19 mouse cellular contexts compared by ENCODE assay signal in the genomic region with DNA sequence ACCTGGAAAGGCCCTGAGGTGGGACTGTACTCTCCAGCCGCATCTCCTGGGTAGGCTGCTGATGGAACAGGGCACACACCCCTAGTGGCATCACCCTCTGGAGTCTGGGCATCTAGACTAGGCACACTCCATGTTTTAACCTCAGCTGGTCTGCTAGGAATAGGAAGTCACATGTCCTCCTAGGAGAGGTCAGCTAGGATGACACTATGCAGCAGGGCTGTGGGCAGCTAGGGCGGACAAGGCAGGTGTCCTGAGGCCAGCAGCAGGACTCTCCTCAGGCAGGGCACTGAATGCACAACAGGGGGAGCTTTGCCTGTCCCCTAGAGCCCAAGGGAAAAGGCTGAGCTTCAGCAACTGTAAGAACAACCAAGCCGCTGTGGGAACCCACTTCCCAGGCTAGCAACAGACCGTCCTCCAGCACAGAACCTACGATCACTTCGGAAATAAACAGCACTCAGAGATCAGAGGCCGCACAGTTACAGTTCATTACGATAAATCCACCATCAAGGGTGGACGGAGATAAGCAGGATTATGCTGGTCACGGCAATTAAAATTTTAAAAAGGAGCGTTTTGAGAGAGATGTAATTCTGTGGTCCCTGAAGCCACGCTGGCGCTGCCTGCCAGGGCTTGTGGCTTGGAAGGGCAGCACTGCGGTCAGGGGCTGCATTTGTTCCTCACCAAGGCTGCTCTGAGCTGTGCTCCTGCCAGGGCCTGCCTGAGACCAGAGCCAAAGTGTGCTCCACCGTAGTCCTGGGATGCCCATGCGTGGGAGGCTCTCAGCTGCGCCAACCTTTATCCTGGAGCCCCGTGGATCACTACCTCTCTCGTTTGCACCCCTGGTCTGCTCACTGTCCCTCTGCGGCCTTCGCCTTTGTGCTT. TPM values are rescaled to one million over a fixed set of nuclear protein-coding genes. Genes with fewer than 3 reads are reported as not detected.
DNase-seq lines count a peak whose midpoint lies in the region; ATAC-seq and TF ChIP-seq lines count a peak whose summit lies in the region.
"Had no signal": no experiment of that assay in that cellular context is flagged by ENCODE, and none has a peak within 500 bp of the region (broad histone marks: within the 10 kb centered on the region; RNA-seq: fewer than 3 reads in every experiment).

No protein-coding gene starts in this region.

- H3K9me3 ChIP-seq in embryonic facial prominence, embryonic 11.5 days (replicated peaks; ENCODE audit: control insufficient read depth, low read length) = no peaks in the 10 kb centered on the region
- no peaks in the 10 kb centered on the region for H3K9me3 ChIP-seq in embryonic facial prominence, embryonic 10.5 days
- H3K9me3 ChIP-seq in hindbrain, postnatal 0 days (ENCODE audit: low read length) = no peaks in the 10 kb centered on the region
- H3K9me3 ChIP-seq: kidney, embryonic 15.5 days; neural tube, embryonic 12.5 days had no signal

- no peaks in the 10 kb centered on the region for H3K36me3 ChIP-seq in embryonic facial prominence, embryonic 11.5 days (replicated peaks; ENCODE audit: control insufficient read depth, insufficient read depth, low read depth, low read length)
- H3K36me3 ChIP-seq in embryonic facial prominence, embryonic 10.5 days (replicated peaks) = no peaks in the 10 kb centered on the region
- H3K36me3 ChIP-seq in hindbrain, postnatal 0 days (ENCODE audit: insufficient read depth, low read length) = no peaks in the 10 kb centered on the region
- H3K36me3 ChIP-seq: kidney, embryonic 15.5 days; neural tube, embryonic 12.5 days had no signal

- no peaks in the 10 kb centered on the region for H3K27me3 ChIP-seq in embryonic facial prominence, embryonic 11.5 days (ENCODE audit: control insufficient read depth, insufficient read depth, low read length)
- H3K27me3 ChIP-seq in embryonic facial prominence, embryonic 10.5 days (replicated peaks; ENCODE audit: low read depth, poor library complexity, severe bottlenecking) = no peaks in the 10 kb centered on the region
- no peaks in the 10 kb centered on the region; the same call in 1 of the 2 replicates for H3K27me3 ChIP-seq in hindbrain, postnatal 0 days (ENCODE audit: insufficient read depth, low read length)
- H3K27me3 ChIP-seq: kidney, embryonic 15.5 days; neural tube, embryonic 12.5 days had no signal

- no peak for DNase-seq in embryonic facial prominence, embryonic 11.5 days (ENCODE audit: low spot score)
- no peak for DNase-seq in embryonic facial prominence, embryonic 10.5 days (ENCODE audit: low spot score)
- peak; percentile 21 for DNase-seq in ovary, adult 18-20 months (ENCODE audit: low spot score)
- no peak for DNase-seq in ovary, postnatal 10 days (ENCODE audit: low spot score)
- peak; percentile 24 for DNase-seq in hindbrain, postnatal 0 days (ENCODE audit: low spot score)
- peak; percentile 30 for DNase-seq in skeletal muscle tissue, adult 2 months (ENCODE audit: low read depth, low spot score)
- DNase-seq in thymus, postnatal 10 days (ENCODE audit: low spot score in 2 of 2) = no peak
- no peak for DNase-seq in layer of hippocampus, adult 9-10 months (ENCODE audit: low spot score)
- DNase-seq: adrenal gland, postnatal 10 days; heart, adult 11 months; right cerebral cortex, postnatal 14 days; thymus, postnatal 14 days had no signal

- H3K4me2 ChIP-seq in embryonic facial prominence, embryonic 11.5 days (ENCODE audit: low read depth, low read length) = no peak overlapping the region
- no peak overlapping the region for H3K4me2 ChIP-seq in hindbrain, postnatal 0 days (ENCODE audit: low read depth, low read length)
- H3K4me2 ChIP-seq: kidney, embryonic 15.5 days; neural tube, embryonic 12.5 days had no signal

- no peak overlapping the region for H3K9ac ChIP-seq in embryonic facial prominence, embryonic 11.5 days (replicated peaks; ENCODE audit: low read length)
- no peak overlapping the region; the same call in 1 of the 2 replicates for H3K9ac ChIP-seq in hindbrain, postnatal 0 days (replicated peaks; ENCODE audit: low read length)
- H3K9ac ChIP-seq: kidney, embryonic 15.5 days; neural tube, embryonic 12.5 days had no signal

- no peaks in the 10 kb centered on the region for H3K4me1 ChIP-seq in embryonic facial prominence, embryonic 11.5 days (ENCODE audit: control insufficient read depth, insufficient read depth, low read length)
- peaks cover 17% of the 10 kb centered on the region; the same call in 1 of the 2 replicates for H3K4me1 ChIP-seq in embryonic facial prominence, embryonic 10.5 days
- peaks cover 26% of the 10 kb centered on the region; the same call in 1 of the 2 replicates for H3K4me1 ChIP-seq in hindbrain, postnatal 0 days (ENCODE audit: insufficient read depth, low read length)

- no peak overlapping the region for H3K4me3 ChIP-seq in embryonic facial prominence, embryonic 11.5 days (ENCODE audit: low read depth, low read length)
- no peak overlapping the region for H3K4me3 ChIP-seq in embryonic facial prominence, embryonic 10.5 days
- H3K4me3 ChIP-seq in hindbrain, postnatal 0 days (ENCODE audit: low read length) = no peak overlapping the region
- H3K4me3 ChIP-seq: kidney, embryonic 15.5 days; neural tube, embryonic 12.5 days had no signal

- ATAC-seq in embryonic facial prominence, embryonic 11.5 days (replicated peaks; ENCODE audit: insufficient number of reproducible peaks, low FRiP score, low TSS enrichment, low read depth) = 0 out of 2 replicates have a peak, but pooled peaks have one; percentile 7
- no peak for ATAC-seq in hindbrain, postnatal 0 days
- ATAC-seq: inflammation-experienced regulatory T-cells, adult 6 months had no signal

- no peak overlapping the region for H3K27ac ChIP-seq in embryonic facial prominence, embryonic 11.5 days (replicated peaks; ENCODE audit: low read depth, low read length)
- H3K27ac ChIP-seq in embryonic facial prominence, embryonic 10.5 days (replicated peaks) = no peak overlapping the region
- 0 out of 2 replicates have a peak overlapping the region, but pooled peaks have one; percentile 11 for H3K27ac ChIP-seq in hindbrain, postnatal 0 days
- H3K27ac ChIP-seq: kidney, embryonic 15.5 days; neural tube, embryonic 12.5 days had no signal

- TF ChIP-seq CTCF in hindbrain, postnatal 0 days (IDR thresholded peaks at IDR 0.05; ENCODE audit: low read depth) = no peak

- WGBS in embryonic facial prominence, embryonic 11.5 days = 82% methylated on average over 21 of the region's 21 CpGs
- 84% methylated on average over 21 of the region's 21 CpGs for WGBS in embryonic facial prominence, embryonic 10.5 days
- WGBS in hindbrain, postnatal 0 days = 57% methylated on average over 21 of the region's 21 CpGs

RNA-seq across cellular contexts. Expression of gene Psapl1, which starts 38.2 kb away (rescaled TPM):
- 0.08 and 0.15 TPM in 2 replicates for polyA plus RNA-seq in embryonic facial prominence, embryonic 11.5 days (2014; fragmentation: Nextera tagmentation; extraction: Ambion mirVana)
- 0.05 and 0.07 TPM in 2 replicates for polyA plus RNA-seq in embryonic facial prominence, embryonic 10.5 days (2016; fragmentation: Nextera tagmentation; extraction: Ambion mirVana)
- not detected in 2 replicates for total RNA-seq in hindbrain, postnatal 0 days (2014; rRNA removed)
- polyA plus RNA-seq in hindbrain, postnatal 0 days (2015; fragmentation: Nextera tagmentation; extraction: Ambion mirVana) = not detected in 2 replicates
- total RNA-seq: adrenal gland, postnatal 10 days; layer of hippocampus, adult 8-10 months; left cerebral cortex, postnatal 10 days; liver, adult 2 months; megakaryocyte, adult 5-6 weeks had no signal
- polyA plus RNA-seq: inflammation-experienced regulatory T-cells, adult 6 months; liver, adult 2 months; neural tube, embryonic 12.5 days had no signal

Comparison
In these comparisons a context has a peak if more than half of its experiments do, and no peak if none do; other contexts are left out.
1. DNase-seq: peak in ovary, adult 18-20 months (single experiment), hindbrain, postnatal 0 days (single experiment) and skeletal muscle tissue, adult 2 months (single experiment); none in embryonic facial prominence, embryonic 11.5 days (single experiment), embryonic facial prominence, embryonic 10.5 days (single experiment), ovary, postnatal 10 days (single experiment), thymus, postnatal 10 days (0 of 2) and layer of hippocampus, adult 9-10 months (single experiment).